Mouse (Mus musculus): Measurements from ENCODE around the gene Mtx1.

DNA sequence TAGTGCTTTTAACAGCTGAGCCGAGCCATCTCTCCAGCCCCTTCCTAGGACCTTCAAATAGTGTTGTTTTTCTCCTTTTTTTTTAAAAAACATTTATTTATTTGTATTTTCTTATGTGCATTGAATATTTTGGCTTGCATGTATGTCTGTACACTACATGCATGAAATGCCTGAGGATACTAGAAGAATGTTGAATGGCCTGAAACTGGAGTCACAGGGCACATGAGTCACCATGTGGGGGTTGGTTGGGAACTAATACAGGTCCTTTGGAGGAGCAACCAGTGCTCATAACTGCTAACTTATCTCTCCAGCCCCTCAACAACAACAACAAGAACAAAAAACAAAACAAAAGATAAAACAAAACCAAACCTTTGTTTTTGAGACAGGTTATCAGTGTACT, 63.8 kb downstream of the Mtx1 start:
- TF ChIP-seq POLR2A (IDR thresholded peaks at IDR 0.05; ENCODE audit: low read depth, low read length): no peak
- no peak for TF ChIP-seq CTCF (IDR thresholded peaks at IDR 0.05; ENCODE audit: borderline replicate concordance, insufficient read depth, low read length)
